Mouse (Mus musculus) right cerebral cortex, adult 18-20 months (tissue): ENCODE results near the gene Pakap.

Experiments
- DNase-seq: peaks from one replicate; pipeline ENCODE4 v3.0.0; 2022; ENCODE audit warnings: mixed read lengths

Pakap gene

DNA sequence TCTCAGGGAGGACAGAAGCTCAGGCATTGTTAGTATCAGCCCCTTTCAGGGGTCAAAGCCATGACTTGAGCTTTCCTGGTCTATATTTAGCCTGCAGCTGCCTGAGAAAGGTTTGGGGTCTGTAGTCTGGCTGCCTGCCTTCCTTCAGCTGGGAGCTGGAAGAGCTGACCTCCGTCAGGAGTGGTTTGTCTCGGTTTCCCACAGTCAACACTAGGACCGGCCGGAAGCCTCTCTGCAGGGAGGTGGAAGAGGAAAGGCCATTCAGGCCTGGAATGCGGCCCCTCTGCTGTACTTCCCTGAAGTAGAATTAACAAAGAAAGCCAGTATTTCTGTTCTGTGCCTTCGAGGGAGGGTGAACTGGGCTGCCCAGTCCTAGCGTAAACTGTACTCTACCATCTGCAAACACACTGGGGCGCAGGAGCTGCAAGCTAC lies 279.0 kb downstream of the Pakap start:
- no peak for DNase-seq

DNA sequence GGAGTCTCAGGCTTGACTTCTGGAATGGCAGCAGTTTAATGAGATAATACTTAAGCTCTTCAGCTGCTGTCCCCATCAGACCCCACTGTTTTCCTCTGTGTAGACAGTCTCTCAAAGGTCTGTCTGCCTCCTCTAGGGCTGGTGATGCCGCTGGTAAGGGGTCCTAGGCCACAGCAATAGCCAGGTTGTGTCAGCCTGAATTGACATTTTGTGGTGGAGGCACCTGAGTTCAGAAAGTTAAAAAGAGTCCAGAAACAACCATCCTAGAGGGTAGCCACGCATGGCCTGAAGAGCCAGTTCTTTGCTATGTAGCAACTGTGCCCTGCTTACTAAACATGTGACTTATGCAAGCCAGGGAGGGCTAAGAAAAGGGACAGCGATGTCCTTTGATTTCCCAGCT lies 279.7 kb downstream of the Pakap start:
- DNase-seq = no peak

DNA sequence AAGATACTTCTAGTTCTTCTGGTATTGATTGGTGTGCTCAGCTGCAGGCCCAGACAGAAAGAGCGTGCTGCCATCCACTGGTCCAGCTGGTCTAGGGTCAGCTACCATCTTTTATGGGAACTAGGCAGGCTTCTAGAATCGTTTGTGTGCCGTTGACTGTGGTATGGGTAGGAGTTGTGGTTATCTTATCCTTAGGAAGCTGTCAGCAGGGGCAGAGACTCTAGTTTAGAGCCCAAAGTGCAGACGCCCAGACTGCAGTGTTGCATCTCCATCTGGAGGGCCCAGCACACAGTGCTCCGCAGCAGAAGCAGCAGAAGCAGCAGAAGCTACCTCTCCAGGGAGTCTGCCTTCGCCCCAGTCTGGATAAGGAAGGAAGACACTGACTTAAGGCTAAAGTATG lies 281.5 kb downstream of the Pakap start:
- no peak for DNase-seq

DNA sequence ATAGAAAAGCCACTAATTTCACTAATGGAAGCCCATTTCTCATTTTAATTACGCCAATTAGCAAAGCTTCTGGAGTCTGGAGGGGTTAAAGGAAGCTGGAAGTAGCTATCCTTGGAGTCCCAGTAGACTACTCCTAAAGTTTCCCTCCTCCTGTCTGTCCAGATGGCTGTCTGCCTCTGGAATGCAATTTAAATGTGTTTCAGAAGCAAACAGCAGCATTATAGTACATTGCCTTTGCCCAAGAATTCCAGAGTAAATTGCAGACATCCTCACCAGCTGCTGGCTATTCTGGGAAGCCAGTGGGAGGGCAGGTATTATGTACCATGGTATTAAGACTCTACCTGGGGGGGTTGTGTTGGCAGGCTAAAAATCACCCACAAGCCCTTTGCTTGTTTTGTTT lies 283.8 kb downstream of the Pakap start:
- no peak for DNase-seq

DNA sequence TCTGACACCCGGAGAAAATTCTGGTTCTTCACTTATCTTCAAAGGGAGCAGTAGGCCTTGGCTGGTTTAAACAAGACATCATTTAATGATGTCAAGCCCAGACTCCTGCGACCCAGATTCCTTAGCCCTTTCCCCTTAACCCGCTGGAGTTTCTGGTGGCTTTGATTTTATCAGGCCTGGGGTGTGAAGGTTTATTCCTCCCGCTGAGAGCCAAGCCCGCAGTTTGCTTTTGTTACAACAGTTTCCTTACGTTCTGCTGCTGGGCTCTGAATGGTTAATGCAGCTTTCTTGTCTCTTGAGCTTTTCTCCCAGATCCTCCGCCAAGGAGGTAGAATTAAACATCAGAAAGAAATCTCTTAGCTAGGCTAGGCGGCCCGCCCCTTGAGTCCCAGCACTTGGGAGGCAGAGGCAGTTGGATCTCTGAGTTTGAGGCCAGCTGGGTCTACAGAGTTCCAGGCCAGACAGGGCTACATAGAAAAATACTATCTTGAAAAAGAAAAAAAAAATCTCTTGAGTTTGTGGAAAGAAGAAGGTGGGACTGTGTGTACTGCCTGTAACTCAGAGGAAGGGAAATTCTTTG lies 284.6 kb downstream of the Pakap start:
- DNase-seq = no peak

DNA sequence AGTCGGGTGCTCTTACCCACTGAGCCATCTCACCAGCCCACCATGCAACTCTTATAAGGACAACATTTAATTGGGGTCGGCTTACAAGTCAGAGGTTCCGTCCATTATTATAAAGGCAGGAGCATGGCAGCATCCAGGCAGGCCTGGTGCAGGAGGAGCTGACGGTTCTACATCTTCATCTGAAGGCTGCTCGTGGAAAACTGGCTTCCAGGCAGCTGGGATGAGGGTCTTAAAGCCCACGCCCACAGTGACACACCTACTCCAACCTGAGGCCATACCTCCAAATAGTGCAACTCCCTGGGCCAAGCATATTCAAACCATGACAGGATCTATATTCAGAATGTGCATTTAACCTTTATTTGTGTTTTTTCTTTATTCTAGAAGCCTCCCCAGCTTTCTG lies 286.2 kb downstream of the Pakap start:
- DNase-seq = no peak

DNA sequence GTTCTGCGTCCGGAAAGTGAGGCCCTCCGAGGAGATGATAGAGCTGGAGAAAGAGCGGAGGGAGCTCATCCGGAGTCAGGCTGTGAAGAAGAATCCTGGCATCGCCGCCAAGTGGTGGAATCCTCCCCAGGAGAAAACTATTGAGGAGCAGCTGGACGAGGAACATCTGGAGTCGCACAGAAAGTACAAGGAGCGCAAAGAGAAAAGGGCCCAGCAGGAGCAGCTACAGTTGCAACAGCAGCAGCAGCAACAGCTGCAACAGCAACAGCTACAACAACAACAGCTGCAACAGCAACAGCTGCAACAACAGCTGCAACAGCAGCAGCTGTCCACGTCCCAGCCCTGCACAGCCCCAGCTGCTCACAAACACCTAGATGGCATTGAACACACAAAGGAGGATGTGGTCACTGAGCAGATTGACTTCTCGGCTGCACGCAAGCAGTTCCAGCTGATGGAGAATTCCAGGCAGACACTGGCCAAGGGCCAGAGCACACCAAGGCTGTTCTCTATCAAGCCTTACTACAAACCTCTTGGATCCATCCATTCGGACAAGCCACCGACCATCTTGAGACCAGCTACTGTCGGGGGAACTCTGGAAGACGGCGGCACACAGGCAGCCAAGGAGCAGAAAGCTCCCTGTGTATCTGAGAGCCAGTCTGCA lies 287.4 kb downstream of the Pakap start:
- no peak for DNase-seq

DNA sequence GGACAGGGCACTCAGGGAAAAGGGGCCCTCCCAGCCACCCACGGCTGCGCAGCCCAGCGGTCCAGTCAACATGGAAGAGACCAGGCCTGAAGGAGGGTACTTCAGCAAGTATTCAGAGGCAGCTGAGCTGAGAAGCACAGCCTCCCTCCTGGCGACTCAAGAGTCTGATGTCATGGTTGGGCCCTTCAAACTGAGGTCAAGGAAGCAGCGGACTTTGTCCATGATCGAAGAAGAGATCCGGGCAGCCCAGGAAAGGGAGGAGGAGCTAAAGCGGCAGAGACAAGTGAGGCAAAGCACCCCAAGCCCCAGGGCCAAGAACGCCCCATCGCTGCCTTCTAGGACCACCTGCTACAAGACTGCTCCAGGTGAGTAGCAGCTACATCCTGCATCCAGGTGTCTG lies 288.7 kb downstream of the Pakap start:
- DNase-seq = no peak

DNA sequence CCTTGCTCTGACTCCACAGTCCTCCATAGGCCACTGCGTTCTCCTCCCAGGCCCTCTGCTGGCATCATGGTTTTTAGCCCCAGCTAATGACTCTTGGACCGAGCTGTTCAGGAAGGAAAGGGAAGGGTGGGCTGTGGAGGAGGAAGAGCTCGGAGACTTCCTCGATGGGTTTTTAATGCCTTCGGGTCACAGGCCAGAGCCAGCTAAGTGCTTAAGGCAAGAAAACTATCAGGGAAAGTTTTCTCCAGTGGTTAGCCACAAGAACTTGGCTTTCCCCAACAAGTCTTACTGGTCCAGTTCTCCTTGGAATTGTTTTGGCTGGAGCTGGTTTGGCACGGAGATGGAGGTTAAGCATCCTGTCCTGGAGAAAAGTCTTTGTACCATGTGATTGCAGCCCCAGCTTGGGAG lies 292.2 kb downstream of the Pakap start:
- DNase-seq = no peak

DNA sequence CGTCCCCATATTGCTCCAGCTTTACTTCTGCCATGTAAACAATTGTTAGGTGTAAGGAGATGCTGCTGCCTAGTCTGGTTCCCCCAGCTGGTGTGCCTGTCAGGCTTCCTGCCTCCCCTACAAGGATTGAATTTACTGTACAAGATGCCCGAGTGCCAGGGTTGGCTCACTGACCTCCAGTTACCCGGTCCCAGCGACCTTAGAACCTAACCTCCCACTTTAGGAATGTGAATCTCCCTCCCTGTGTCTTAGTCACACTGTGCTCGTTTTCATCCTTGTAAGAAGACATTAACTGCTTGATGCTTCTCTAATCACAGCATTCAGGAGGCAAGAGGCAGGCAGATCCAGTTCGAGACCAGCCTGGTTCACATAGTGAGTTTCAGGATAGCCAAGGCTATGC lies 293.2 kb downstream of the Pakap start:
- DNase-seq = no peak

DNA sequence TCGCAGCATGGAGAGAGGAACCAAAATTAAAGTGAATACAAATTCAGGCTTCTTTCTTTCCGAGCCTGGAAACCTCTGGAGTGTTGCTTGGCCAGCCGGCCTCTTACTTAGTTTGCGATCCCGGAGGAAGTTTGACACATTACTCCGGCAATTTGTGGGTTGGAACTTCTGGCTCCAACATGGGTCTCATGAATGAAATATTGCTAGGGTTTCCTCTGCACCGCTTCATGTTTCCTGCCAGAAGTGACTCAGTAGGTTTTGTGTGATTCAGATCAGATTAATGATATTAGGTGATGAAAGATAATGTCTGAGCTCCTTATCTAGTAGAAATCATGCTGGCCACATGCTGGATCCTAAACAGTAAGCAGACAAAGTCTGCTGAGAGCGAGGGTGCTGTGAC lies 293.9 kb downstream of the Pakap start:
- DNase-seq = no peak

DNA sequence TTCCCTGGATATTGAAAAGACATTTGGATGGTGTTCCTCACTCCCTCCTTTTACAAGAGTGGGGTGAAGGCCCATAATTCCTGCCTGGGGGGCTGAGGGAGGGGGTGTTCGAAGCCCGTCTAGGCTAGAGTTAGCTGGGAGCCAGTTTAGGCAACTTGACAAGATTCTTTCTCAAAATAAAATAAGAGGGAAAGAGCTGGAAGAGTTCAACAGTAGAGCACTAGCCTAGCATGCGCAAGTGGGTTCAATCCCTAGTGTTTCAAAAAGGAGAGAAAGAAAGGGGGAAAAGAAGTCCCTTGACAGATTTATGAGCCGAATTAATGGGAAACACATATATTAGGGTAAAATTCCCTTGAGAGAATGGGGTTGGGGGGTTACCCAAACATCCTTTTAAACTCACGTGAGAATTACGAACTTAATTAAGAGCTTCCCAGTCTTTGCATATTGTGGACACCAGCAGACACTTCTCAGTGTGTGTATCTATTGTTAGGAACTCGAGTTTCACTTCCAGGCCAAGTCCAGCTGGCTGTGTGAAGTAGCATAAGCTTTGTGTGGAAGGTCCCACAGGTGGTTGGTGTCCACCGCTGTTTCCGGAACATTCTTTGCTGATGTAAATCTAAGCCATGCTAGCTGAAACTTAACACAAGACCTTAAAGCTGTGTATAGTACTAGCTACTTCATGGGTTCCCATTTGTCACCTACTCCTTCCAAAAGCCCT lies 294.4 kb downstream of the Pakap start:
- DNase-seq = no peak

DNA sequence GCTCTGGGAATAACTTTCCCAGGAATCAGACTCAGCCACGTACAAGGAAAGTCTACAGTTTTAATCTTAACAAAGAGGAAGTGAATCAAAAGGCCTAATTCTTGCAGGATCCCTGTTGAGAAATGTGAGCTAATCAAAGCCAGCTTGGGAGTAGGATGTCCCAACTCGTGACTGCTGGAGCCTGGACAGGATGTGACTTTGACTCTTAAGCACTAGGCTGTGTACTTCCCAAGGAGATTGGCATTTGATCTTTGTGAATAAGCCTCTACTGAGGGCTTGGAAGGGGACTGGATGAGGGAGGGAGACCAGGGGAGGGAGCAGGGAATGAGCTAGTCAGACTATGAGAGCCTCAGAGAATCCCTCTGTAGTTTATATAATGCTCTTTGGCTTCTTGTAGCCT lies 298.1 kb downstream of the Pakap start:
- no peak for DNase-seq

DNA sequence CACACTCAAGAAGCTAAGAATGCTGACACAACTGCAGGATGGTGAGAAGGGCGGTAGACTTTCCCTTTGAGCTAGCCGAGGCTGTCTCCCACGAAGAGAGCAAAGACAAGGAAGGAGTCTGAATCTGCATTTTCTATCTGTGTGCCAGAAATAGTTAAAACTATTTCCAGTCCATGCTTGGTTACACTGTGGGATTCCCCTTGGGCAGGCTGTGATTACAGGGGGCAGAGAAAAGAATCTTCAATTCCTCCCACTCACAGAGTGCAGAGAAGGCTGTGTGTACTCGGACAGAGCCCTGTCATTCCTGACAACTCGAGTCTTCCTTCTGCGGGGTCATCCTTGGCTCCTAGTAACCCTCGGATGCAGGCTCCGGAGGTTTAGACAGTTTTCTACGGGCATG lies 299.0 kb downstream of the Pakap start:
- no peak for DNase-seq

DNA sequence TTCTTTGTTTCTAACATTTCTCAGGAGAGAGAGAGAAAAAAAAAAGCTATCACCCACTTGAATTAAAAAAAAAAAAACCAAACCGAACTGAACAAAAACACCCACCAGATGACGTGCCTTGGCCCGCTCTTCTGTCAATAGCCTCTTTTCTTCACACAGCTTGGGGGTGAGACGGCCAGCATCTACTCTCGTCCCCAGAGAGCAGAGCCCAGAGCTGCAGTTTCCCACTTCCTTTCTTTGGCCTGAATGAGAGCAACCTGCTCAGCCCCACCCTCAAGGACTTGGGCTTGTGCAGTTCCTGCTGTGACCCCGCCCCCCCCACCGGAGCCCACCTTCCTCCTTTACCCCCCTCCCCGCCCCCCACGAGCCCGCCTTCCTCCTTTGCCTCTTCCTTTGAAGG lies 299.5 kb downstream of the Pakap start:
- no peak for DNase-seq

DNA sequence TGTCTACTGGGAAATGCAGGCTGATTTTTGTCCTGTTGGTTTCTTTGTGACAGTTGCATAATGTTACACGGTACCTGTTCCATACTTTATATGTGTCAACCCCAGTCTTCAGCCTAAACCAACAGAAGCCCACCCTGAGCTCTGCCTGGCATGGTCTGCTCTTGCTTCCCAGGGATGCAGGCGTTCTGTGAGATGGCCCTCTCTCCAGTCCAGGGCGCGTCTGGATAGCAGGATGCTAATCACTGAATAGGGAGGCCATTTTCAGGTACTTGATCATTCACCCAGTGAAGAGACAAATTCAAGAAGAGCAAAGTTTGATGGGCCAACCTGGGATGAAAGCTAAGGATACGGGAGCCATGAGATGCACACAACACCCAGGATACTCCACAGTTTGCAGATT lies 311.2 kb downstream of the Pakap start:
- DNase-seq = no peak

DNA sequence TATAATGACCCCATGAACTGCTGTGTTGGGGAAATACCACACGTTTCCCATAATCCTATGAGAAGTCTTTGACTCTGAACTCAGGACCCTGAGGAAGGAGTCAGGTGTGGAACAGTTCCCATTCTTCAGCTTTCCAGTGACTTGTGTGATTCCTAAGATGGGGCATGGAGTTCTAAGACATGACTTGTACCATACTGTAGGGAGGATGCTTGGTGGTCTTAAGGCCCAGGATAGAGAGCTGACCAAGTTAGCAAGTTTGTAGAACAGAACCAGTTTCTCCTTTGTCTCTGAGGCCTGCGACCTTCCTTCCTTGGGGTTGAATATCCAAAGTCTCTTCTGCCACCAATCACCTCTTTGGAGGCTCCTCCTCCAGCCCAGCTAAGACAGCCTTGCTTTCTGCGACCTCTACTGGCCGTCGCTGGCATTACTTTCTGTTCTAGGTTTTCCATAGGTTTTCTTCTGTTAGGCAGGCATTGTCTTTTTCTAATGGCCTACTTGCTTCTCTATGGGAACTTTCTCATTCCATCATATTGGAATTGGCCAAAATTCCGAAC lies 311.9 kb downstream of the Pakap start:
- DNase-seq = peak; percentile 82

DNA sequence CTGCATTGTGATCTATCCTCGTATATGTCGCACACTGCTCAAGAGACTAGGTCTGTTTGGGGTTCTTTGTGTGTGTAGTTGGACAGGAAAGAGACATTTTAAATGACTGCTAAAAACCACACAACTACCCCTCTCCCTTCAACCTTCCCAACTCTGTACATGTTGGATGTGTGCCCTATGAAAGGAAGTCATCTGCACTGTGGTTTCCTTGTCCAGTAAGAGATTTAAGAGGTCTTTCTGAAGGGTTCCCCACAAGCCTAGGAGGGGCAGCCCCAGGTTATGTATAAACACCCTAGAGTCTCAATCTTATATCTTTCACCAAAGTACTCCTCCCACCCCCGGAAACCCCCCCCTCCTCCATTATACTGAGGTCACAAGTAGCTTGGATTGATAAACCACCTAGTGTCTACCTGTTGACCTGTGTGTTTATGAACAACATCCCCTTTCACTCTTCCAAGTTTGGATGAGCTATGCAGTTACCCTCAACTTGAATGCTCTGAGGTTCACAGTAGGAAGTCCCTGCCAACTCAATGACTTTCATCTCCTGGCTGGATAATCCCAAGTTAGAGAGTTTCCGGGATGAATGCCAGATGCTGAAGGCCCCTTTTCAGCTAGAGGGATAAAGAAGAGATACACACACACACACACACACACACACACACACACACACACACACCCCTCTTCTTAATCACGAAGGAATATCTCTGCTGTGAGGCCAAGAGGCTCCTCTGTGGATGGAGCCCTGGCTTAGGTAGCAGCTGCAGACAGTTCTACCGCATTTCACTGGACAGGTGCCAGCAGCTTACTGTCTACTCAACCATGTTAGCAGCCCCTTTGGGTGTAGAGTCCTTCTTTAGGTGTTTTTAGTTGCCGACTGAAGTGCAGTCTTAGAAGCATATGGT lies 315.8 kb downstream of the Pakap start:
- no peak for DNase-seq

DNA sequence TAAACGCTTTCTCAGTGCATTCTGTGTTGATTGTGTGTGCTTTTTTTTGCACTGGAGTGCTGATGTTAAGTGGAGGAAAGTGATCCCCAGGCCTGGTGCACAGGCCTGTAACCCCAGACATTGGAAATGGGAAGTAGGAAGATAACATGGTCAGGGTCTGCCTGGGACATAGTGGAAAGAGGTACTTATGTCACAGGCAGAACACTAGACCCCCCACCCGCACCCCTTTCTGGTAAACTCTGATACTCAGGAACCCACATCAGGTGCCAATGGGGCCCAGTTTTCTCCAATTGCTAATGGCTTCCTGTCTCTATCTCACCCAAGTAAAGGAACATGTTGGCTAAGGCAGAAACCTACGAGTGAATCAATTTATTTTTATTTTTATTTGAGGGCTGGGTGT lies 316.5 kb downstream of the Pakap start:
- no peak for DNase-seq

DNA sequence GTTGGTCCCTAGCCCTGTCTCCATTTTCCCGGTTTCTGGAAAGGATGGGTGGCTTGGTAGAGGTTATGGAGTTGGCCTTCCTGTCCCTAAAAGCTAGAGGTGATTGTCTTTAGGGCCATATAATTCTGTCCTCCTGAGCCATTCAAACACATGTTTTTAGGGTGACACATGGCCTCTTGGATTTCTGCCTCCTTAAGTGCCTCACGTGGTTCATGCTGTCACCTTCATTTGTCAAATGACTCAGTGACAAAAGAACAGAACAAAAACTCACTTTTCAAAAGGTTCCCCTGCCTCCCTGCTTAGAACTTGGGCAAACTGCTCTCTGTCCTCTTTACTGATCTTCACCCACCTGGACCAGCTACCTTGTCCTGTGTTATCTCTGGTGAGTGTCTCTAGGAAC lies 317.2 kb downstream of the Pakap start:
- no peak for DNase-seq

DNA sequence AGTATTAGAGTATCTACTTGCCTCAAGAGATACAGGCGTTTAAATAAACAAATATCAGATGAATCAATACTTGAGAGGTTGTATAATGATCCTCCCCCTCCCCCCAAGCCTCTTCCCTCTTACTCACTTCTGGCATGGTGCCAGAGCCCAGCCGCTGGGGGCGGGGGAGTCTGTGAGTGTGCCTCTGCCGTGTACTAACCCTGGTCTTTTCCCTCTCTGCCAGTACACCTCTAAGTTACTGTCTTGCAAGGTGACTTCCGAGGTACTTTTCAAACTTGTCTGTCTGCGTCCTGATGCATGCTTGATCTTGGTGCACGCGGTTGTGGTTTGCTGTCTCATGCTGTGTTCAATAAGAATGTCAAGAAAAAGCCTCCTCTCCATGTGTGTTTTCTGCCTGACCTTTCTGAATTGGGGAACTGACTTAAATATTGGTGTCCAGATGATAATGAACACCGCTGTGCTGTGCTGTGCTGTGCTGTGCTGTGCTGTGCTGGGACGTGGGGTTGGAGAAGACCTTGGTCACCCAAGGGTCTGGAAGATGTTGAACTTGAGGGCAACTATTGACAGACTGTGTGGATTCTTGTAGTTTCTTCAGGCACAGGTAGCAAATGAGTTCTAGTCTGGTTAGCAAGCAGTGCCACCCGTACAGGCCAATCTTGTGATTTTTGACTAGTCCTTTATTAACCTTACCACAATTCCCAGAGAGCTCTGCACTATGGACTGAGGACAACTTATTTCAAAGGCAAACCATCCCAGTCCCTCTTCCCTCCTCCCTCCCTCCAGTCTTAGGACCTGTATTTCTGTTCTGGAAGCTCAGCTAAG lies 318.3 kb downstream of the Pakap start:
- no peak for DNase-seq

DNA sequence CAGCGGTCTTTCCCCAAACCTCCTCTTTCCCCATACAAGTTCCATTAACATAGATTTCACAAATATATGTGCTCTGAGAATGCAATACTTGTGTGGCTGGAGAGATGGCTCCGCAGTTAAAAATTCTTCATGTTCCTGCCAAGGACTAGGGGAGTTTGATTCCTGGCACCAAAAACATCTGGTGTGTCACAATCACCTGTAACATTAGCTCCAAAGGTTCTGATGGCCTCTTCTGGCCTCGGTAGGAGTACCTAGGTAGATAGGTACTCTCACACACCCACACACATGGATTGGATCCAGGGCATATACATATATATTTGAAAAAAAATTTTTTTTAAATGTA lies 318.9 kb downstream of the Pakap start:
- no peak for DNase-seq
